Mouse (Mus musculus): ENCODE measurements at regions not wholly inside any gene's neighbourhood (a gene's known extent, or its start where the extent isn't known, plus 50 kb on each side); places are given as distances from the start of the nearest gene placed in this dataset.

GRCm38 (mm10) chr12:106607655-106608337 is 597.8 kb downstream of the Vrk1 start:
- no peak for DNase-seq

DNA sequence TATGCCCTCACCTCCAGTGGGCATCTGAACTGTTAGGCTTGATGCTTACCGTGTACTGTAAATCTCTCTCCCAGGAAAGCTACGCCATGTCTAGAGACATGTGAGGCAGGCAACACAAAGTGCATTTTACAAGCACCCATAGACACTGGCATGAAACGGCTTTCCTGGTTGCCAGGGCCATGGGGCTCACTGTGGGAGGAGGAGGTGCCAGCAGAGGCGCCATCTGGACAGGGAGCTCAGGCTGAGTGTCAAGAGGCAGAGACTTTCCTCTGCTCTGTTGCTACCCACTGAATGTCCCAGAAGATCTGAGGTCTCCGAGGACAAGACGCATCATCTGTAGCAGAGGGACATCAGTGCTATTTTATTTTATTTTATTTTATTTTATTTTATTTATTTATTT is 608.7 kb downstream of the Vrk1 start:
- no peak for DNase-seq

DNA sequence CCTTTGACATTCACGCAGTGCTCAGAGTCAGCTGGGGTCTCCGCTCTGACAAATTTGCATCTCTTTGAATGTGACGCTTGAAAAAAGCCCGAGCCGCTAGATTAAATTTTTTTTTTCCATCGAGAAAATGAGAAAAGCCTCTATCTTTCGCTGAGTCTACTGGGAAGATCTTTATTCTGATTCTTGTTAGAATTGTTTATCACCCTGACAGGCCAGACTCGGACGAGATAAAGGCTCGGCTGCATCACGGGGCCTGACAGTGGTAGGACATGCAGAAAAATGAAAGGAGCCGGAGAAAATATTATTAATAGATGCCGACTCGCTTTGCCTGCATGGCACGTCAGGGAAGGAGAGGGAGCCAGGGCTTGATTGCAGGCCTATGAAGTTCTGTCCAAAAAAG is 616.8 kb downstream of the Vrk1 start:
- no peak for DNase-seq

GRCm38 (mm10) chr12:106632566-106632965 is 622.5 kb downstream of the Vrk1 start:
- DNase-seq: no peak

DNA sequence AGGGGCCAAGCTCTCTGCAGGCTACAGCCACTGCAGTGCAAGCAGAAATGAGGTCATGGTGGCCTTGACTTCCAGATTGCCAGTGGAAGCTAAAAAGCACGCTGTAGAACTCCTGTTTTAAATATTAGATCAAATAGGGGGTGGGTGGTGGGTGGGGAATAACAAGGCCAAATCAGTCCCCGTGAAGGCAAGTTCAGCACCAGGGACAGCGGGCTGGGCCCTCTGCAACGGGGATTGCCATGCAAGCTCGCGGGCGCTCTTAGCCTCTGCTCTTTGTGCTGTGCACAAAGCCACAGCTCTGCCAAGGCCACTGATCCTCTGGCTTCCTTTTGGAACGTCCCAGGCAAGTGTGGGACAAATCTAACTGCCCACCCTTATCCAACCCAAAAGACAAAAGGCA is 623.1 kb downstream of the Vrk1 start:
- DNase-seq: peak; percentile 82

DNA sequence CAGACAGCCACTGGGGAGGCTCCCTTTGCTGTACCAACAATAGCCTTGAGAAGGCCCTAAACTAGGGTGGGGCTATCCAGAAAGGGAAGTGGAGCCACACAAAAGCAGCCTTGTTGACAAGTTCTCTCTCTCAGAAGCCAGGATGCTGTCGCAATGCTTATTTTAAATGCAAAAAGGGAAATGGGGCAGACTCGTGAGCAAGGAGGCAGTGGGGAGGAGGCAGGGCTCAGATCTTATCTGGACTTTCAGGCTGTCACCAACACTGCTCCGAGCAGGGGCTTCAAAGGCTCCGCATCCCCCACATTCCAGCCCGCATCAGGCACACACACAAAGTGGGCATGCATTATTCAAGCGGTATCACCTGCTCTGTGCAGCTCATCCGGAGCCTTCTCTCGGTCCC is 648.3 kb downstream of the Vrk1 start:
- DNase-seq: peak; percentile 63

DNA sequence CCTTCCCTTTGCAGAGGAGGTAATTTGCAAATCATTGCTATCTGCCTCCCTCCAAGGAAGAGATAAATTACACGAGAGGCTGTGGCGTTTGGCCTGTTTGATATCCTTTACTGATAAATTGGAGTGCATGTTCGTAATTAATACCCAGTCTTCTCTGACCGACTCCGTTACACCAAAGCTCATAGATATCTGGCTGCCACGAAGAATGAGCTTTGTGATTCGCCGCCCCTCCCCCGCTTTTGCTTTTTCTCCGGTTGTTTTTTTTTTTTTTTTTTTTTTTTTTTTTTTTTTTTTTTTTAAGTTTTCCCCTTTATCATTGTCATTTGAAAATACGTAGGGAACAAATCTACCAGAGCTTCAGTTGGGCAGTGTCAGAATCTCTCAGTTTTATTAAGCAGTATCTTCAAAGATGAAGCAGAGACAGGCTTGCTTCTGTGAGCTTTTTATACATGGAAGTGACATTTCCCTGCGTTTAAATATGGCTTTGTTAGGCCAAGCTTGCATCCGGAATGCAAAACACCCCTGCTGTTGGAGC is 663.3 kb downstream of the Vrk1 start:
- no peak for DNase-seq

- no peak for DNase-seq
These were observed 664.7 kb downstream of the Vrk1 start for GRCm38 (mm10) chr12:106674741-106675140.

GRCm38 (mm10) chr12:106676136-106676535 is 666.1 kb downstream of the Vrk1 start:
- DNase-seq: no peak

DNA sequence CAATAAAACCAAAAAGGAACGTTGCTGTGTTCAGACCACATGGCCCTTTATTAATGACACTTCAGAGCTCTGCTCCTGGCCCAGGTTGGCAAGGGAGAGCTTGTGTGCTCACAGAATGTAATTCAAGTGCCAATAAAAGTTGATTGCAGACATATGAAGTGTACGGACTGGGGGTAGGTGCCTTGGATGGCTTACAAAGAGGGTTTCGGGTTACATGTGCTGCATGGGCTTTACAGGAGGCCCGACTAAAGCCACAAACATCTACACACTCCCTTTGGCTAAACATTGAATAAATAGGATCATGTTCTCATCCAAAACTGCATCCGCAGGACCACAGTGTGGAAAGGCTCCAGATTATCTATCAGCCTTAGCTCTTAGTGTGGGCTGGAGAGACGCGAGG is 666.5 kb downstream of the Vrk1 start:
- DNase-seq: no peak

DNA sequence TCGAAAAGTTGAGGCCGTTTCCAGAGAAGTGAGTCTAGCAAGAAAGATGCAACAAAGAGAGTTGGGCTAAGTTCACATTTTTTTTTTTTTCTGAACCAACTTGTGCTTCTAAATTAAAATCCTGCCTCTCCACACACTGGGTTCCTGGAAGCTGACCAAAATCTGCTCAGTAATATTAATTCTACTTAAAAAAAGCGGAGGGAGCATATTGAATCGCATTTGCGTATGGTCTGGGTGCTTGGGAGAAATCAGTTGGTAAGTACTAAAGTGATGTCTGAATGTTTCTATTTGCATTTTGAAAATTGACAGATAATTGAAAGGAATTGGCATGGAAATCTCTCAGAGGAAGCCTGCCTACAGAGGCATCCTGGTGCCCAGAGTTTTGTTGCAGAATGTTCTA is 676.0 kb downstream of the Vrk1 start:
- DNase-seq: no peak

GRCm38 (mm10) chr12:106687751-106688150 is 677.7 kb downstream of the Vrk1 start:
- DNase-seq: no peak

DNA sequence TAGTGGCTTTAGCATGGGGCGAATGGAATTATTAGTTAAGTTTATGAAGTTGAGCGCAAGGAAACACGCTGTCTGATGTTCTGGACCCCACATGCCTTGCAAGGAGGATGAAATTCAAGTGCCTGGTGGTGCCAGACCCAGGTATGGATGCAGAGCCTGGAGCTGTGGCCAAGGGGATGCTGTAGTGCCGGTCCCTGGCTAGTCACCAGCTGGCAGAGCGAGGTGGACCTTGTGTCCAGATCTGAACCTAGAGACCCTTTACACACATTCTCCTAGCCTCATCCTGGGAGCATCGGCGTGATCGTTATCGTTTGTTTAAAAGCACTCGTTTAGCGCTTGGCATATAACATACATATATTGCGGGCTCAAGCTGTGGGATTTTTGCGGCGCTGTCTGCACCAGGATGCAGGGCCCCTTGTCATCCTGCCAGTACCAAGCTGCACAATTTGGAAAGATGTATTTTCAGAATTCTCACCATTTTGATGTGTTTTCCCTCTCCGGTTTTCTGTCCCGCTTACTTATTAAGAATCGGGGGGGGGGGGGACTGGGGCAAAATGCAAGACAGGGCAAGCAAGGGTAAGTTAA is 678.2 kb downstream of the Vrk1 start:
- DNase-seq: no peak

GRCm38 (mm10) chr12:106702958-106703357 is 692.9 kb downstream of the Vrk1 start:
- no peak for DNase-seq

- no peak for DNase-seq
These were observed 711.4 kb downstream of the Vrk1 start for GRCm38 (mm10) chr12:106721271-106722009.

DNA sequence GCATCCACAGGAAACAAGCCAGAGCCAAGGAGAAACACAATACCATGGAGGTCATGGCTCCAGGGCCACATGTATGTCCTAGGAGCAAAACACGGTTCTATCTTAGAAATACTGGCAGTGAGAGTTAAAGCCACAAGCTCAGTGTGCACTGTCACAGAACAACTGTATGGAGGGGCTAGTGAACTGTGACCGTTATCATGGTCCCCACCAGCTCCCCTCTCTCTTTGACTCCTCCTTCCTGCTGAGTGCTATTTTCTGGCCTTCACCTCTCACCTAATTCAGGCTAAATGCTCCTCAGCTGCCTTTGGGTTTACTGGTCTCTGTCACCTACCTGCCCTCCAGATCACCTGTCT is 712.0 kb downstream of the Vrk1 start:
- DNase-seq: no peak

DNA sequence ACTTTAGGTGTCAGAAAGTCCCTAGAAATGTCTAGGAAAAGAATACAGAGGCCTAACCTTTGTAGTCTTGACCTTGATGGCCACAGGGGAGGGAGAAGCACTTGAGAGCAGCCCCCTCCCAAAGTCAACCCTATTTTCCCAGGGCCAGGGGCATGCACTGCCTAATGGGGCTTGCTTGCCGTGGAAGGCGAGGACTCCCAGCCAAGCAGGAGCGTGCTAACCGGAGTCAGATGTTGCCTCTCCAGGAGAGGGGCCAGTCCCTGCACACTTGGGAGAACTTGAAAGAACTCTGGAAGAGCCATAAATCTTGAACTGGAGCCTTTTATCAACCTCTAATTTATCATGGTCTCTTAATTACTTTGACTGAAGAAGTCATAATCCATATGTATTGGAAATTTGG is 712.7 kb downstream of the Vrk1 start:
- no peak for DNase-seq

DNA sequence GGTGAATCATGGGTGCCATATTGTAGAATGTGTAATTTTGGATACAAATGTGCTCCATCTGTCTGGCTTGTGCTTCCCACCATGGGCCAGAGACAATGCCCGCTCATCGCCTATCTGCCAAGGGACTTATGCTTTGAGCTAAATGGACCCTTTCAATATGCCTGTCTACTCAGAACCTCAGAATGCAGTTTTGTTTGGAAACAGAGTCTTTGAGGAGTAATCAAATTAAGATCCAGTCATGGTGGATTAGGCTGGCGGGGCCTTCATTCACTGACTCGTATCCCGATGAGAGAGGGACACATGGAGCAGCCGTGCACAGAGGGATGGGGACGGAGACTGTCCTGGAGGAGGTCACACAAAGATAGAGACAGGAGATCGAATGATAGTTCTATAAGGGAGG is 716.9 kb downstream of the Vrk1 start:
- DNase-seq: no peak

GRCm38 (mm10) chr12:106727486-106727885 is 717.5 kb downstream of the Vrk1 start:
- no peak for DNase-seq

GRCm38 (mm10) chr12:106729686-106730085 is 719.7 kb downstream of the Vrk1 start:
- DNase-seq: no peak

DNA sequence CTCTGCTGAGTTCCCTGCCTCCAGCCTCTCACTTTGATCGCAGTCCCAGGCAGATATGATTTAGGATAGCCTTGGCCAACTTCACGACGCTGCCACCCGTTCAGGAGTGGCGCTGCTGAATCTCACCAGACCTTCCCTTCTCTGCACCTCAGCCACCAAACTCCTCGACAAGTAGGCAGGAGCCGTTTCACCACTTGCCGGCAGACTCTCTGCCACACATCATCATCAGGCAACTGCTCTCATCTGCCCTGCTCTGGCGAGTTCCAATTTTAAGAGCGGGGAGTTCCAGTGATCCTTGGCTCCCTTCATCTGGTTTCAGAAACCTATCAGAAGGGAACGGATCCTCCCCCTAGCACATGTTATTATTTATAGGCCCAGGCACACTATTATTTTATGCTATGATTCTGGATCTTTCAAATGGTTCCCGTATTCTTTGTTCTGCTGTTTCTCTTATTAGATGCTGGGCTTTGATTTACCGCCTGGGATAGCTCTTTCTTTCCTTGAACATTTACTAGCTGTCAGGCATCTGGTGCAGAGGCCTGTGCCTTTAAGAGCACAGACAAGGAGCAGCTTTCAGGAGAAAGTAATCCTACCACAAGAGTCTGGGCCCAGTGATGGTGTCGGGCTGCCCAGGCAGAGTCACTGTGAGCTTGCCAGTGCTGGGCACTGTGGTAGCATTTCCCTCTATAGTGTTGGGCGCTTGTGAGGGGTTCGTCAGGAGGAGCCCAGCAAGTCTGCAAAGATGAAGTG is 722.3 kb downstream of the Vrk1 start:
- DNase-seq: no peak

DNA sequence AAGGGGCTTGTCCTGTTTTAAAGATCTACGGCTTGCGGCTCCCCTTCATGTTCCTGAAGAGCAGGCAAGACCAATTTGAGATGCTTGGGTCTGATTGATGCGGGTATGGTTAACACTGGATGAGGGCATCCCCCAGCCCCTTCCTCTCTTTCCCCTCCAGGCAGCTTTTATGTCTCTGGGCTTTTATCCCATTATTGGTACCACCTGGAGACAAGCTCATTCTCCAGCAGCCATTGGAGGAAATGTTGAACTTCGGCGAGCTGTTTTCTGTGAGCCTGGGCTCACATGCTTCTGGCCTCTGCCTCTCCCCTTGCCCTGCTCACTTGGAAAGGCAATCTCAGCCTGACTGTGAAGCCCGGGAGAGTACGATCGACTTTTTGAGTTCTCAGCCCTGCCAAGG is 738.7 kb downstream of the Vrk1 start:
- no peak for DNase-seq

- DNase-seq: no peak
These were observed 724.9 kb upstream of the 3110018I06Rik start for GRCm38 (mm10) chr12:106763552-106763951.
